Mouse (Mus musculus) mesoderm, embryonic 11.5 days (tissue): ENCODE data around the gene Prps1l3.
"Not testable (repeated sequence)": the region's sequence is repeated elsewhere in the genome, so short reads cannot be mapped to it uniquely, and the experiment has no call there.

Experiments
- DNase-seq: peaks from one replicate; pipeline ENCODE4 v3.0.0-alpha.2; 2012; ENCODE audit warnings: low read depth, low spot score

Gene Prps1l3

DNA sequence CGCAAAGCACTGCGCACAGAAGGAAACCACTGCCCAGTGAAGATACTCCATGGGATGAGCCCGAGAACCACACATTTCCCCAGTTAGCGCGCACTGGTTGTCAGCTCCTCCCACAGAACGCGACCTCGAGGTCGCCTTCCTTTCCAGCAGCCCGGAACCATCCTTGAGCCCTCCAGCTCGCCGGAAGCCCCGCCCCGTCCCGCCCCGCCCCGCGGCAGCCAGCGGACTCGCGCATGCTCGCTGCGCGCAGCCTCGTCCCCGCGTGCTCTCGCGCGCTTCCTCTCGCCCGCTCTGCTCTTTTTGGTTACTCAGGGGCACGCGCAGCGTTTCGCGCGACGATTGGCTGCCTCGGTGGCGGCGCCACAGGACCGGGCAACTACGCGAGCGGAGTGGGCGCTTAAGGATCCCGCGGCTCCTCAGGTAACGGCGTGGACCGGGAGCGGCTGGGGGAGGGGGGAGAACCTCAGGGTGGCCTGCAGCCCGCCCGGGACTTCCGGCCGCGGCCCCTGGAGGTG, at the start of gene Prps1l3, which contains the start of gene Mipol1:
Prps1l3 (plus strand) TSS at position 221 of the 515 bp plus-strand sequence.
Mipol1 (plus strand) TSS at position 236 of the 515 bp plus-strand sequence.
- DNase-seq: peak; percentile 96

GRCm38 (mm10) chr12:57184401-57185147, 45.6 kb upstream of the Prps1l3 start:
- no peak for DNase-seq

GRCm38 (mm10) chr12:57185475-57185874, 44.7 kb upstream of the Prps1l3 start:
- peak; percentile 57 for DNase-seq

DNA sequence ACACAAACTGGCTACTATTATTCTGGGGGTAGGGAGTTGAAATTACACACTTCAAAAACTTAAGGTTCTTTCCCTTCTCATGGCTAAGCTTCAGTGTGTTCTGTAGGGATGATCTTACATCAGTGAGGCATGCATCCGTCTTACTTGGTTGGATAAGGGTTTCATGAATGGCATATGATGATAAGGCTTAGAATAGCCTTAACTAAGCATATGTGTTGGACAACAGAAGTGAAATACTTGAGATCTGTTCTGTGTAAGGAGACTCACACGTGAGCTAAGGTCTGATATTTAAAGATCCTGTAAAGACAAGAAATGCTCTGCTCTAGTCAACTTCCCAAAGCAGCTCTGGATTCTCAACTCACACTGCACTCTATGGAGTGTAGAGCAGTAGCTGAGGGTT, 44.1 kb upstream of the Prps1l3 start:
- DNase-seq: no peak

- no peak for DNase-seq
Measured at GRCm38 (mm10) chr12:57187032-57187431, 43.2 kb upstream of the Prps1l3 start.

DNA sequence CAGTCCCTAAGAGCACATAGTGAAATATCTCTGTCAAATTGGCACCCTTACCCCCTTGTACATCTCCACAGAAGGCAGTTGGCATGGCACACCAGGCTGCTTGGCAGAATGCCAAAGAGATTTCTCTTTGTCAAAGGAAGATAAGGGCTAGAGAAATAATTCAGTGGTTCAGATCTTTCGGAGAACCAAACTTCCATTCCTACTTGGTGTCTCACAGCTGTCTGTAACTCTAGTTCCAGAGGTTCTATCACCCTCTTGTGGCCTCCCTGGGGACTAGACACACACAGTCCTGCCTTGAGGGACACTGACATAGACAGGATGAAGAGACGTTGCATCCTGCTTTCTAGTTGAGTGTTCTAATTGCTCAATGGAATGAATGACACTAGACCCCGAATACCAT, 35.6 kb upstream of the Prps1l3 start:
- peak; percentile 29 for DNase-seq

DNA sequence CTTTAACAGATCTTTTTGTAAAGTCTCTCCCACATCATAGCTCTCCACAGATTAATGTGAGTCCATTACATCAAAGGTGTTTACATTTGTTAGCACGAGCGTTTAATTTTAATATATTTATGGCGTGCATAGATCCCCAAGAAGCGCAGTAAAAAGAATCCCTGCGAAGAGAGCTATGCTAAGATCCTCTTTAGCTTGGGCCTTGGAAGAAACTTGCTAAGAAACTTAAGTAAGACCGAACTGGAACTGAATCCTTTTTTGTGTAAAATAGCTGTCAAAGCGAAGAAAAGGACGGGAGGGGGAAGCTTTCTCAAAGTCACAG, 34.0 kb upstream of the Prps1l3 start:
- no peak for DNase-seq

DNA sequence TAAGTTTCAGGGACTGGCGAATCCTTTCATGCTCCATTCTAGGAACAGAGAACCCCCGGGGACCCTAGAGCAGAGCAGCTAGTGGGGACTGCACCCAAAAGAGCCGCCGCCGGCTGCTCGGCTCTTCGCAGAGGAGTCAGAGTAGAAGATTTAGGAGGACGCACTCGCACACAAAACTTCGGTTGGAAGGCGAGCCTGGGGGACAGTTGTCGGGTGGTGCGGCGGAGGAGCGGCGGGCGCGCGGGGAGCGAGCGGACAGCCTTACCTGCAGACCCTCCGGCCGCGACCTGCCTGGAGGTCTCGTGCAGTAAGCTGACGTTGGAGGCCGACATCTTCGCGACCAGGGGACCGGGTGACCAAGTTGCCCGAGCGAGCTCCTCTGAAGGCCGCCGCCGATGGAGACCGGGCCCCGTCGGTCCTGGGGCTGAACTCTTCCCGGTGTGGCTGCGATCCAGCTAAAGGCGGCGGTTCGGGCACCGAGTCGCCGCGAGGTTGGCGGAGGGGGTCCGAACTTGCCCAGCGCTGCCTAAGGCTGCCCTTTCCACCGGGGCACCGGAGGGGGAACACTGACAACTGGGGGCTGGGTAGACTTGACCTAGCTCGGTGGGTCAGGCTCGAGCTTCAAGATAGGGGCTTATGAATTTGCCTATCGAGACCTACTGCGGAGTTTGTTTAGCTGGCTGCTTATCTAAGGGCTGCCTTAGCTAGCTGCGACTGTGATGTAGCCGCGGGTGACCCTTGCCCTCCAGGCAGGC, 33.4 kb upstream of the Prps1l3 start:
- peak; percentile 48 for DNase-seq

DNA sequence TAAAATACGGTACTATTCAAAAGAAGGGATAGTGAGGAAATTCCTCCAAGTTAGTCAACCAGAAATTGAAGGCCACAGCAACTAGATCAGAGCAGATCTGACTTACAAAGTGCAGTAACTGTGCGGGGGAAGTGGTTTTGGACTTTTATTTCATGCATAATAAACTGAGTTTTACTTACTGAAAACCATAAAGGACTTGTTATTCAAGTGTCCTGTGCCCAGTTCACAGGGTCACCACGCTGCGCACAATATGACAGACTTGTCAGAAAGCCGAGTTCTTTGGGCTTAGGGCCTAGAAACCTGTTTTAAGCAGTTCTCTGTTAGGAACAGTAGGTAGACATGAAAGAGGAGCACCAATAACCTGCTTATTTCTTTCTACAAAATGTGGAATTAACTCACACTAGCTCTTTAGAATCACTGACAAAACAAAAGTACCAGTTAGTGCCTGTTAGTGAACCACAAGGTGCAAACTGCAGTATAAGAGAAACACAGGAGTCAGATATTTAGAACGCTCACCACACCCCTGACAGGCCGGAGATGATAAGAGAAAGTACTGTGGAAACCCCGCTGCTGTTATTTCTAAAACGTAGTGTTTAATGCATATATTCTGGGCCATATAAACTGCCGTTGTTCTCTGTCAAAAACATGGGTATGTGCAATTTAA, 32.7 kb upstream of the Prps1l3 start, which contains the start of gene Slc25a21:
Slc25a21 (minus strand) TSS at position 110 of the 664 bp plus-strand sequence.
- DNase-seq: no peak

DNA sequence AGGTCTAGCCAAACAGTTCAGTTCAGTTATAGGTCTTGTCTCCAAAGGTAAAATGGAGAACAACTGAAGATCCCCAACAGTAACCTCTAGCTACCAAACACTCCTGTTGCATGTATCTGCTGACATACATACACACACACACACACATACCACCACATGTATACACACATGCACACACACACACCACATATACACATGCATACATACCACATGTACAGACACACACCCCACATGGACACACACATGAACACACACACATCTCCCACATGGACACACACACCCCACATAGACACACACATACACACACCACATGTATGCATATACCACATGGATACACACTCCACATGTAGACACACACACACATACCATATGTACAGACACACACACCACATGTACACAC, 31.9 kb upstream of the Prps1l3 start:
- DNase-seq: no peak

DNA sequence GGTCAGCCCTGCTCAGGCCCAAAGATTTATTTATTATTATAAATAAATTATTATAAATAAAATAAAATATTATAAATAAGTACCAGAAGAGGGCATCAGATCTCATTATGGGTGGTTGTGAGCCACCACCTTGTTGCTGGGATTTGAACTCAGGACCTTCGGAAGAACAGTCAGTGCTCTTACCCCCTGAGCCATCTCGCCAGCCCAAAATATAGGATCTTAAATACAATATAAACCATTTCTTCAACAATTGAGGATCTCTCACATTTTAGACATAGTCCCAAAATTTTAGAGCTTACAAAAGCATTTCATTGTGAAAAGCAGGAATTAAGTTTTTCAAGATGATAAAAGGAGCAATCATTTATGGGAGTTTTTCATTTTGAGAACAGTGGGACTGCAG, 30.8 kb upstream of the Prps1l3 start:
- DNase-seq: no peak

GRCm38 (mm10) chr12:57201901-57202300, 28.3 kb upstream of the Prps1l3 start:
- DNase-seq: no peak

DNA sequence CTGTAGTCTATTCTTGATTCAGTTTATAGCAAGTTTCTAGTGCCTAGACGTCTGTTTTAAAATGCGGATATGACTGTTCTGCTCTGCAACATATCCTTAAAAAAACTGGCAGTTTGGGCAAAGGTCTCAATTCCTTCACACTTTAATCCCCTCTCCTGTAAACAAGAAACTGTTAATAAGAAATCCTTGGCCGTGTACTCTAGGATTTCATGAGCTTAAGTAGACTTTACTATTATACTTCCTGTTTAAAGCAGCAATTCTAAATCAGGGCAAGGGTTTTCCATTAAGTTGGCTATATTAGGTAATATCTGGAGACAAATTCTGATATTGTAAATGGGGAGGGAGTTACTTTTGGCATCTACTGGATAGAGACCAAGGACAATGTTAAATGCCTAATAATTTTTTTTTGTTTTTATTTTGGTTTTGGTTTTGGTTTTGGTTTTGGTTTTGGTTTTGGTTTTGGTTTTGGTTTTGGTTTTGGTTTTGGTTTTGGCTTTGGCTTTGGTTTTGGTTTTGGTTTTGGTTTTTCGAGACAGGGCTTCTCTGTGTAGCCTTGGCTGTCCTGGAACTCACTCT, 25.8 kb upstream of the Prps1l3 start:
- no peak for DNase-seq

GRCm38 (mm10) chr12:57211353-57212311, 18.6 kb upstream of the Prps1l3 start:
- DNase-seq: no peak

DNA sequence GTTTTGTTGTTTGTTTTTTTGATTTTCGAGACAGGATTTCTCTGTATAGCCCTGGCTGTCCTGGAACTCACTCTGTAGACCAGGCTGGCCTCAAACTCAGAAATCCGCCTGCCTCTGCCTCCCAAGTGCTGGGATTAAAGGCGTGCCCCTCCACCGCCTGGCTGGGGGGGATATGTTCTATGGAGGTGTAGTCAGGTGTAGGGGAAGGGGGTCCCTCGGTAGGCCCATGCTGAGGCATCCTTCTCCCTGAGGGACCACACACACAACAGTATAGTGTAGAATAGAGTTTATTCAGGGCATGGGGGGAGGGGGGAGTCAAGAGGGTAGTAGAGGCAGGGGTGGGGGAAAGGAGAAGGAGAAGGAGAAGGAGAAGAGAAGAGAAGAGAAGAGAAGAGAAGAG, 17.7 kb upstream of the Prps1l3 start:
- not testable (repeated sequence) for DNase-seq

GRCm38 (mm10) chr12:57226411-57226810, 3.8 kb upstream of the Prps1l3 start:
- DNase-seq: no peak

DNA sequence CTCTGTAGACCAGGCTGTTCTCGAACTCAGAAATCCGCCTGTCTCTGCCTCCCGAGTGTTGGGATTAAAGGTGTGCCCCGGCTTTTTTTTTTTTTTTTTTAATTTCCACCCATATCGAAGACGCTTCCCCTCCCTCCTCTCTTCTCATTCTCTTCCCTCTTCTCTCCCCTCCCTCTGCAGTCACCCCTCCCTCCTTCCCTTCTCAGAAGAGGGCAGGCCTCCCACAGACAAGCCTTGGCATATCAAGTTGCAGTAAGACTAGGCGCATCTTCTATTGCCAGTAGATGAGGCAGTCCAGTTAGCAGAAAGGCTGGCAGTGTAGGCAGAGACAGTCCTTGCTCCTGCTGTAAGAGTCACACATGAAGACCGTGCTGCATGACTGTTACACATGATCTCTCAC, 2.4 kb upstream of the Prps1l3 start:
- no peak for DNase-seq

GRCm38 (mm10) chr12:57229703-57230102, 509 bp upstream of the Prps1l3 start:
- no peak for DNase-seq

- DNase-seq: peak; percentile 15
Measured at GRCm38 (mm10) chr12:57231085-57231875, 1.1 kb downstream of the Prps1l3 start.

DNA sequence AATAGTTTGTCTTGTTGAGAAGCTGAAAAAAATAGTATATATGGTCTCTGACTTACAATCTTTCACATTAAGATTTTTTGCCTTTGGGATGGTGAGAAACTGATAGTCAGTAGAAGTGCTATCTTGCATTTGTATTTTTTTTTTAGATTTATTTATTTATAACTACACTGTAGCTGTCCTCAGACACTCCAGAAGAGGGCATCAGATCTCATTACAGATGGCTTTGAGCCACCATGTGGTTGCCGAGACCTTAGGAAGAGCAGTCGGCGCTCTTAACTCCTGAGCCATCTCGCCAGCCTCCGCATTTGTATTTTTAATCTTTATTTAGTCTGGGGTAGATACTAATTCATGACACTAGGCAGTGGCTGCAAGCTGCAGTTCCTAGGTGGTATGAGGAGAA, 3.2 kb downstream of the Prps1l3 start:
- DNase-seq: no peak
